Mouse (Mus musculus) lung, postnatal 10 days (tissue): Measurements from ENCODE around the gene Samhd1.
"Not testable (repeated sequence)": the region's sequence is repeated elsewhere in the genome, so short reads cannot be mapped to it uniquely, and the experiment has no call there.

Source experiments
- DNase-seq: peaks from one replicate; pipeline ENCODE4 v3.0.0; 2021

Samhd1 gene

DNA sequence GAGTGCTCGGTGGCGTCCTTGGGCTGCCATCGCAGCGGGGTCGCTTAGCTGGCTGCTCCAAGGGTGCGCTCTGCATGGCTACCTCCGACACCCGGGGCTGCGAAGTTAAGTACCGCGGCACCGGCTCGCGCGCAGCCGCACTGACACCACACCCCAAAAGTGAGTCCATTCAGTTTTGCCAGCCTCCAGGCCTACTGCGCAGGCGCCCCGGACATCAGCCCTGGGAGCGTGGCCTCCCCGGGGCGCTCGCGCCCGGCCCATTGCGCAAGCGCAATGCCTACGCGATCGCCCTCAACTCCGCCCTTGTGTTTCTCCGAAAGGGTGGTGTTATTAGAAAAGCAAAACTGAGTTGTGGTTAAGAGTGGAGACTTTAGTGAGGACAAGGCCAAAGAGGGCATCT lies at the start of gene Samhd1:
Gene Samhd1, minus strand, starts transcription at position 252 of the 400 bp plus-strand sequence.
- peak; percentile 97 for DNase-seq

DNA sequence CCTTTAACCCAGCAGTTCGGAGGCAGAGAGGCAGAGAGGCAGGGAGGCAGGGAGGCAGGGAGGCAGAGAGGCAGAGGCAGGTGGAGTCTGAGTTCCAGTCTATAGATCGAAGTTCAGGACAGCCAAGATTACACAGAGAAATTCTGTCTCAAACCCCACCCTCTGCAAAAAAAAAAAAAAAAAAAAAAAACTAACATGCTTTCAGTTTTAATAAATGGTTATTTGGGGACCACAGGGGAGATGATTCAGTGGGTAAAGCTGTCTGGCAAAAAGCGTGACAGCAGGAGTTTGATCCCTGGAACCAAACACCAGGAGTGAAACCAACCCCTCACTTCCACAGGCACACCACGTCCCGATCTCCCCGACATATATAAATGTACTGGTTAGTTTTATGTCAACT lies 43.1 kb upstream of the Samhd1 start:
- no peak for DNase-seq

DNA sequence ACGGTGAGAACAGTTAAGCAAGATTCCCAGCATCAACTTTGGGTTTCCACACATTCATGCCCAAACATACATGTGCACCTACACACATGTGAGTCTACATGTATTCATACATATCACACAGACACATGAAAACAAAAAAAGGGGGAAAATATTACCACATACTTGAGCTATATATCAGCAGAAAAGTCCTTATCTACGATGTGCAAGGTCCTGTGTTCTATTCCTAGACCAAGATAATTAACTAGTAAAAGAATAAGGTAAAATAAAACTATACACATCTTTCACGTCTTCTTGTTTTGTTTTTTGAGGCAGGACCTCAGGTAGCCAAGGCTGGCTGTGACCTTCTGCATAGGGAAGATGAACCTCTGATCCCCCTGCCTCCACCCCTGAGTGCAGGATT lies 41.2 kb upstream of the Samhd1 start:
- DNase-seq: no peak

GRCm38 (mm10) chr2:157174416-157174815 lies 39.4 kb upstream of the Samhd1 start:
- DNase-seq: peak; percentile 11

- no peak for DNase-seq
Measured at GRCm38 (mm10) chr2:157173555-157173954, 38.5 kb upstream of the Samhd1 start.

- DNase-seq: no peak
Measured at GRCm38 (mm10) chr2:157172984-157173383, 37.9 kb upstream of the Samhd1 start.

DNA sequence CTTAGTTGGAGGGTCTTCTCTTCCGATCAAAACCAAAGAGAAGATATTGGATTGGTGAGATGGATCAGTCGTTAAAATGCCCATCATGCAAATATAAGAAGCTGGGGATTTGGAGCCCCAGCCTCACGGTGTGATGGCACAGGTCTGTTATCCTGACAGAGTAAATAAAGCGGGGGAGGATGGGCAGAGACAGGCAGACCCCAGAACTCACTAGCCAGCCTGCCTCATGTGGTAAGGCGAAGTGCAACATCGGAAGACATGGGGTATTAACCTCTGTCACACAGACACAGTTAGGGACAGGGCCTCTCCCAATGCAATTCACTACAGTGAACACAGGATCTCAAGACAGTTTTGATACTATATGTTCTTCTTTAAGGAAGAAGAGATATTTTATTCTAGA lies 35.6 kb upstream of the Samhd1 start:
- DNase-seq: no peak

DNA sequence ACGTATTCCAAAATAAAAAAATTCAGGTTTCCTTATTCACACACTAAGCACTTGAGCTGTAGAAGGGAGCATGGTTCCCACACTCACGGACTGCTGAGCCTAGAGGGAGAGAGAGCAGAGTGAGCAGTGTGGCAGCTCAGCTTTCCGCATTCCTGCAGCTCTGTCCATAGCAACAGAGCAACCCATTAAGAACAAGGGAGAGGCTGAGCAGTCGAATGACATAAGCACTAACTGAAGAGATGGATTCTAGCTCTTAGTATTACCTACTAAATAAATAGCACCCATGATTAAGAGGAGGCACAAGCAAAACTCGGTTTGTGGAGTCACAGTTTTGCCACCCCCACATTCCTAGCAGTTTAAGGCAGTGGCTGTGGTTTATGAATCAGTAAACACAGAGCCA lies 35.1 kb upstream of the Samhd1 start:
- DNase-seq: peak; percentile 34

DNA sequence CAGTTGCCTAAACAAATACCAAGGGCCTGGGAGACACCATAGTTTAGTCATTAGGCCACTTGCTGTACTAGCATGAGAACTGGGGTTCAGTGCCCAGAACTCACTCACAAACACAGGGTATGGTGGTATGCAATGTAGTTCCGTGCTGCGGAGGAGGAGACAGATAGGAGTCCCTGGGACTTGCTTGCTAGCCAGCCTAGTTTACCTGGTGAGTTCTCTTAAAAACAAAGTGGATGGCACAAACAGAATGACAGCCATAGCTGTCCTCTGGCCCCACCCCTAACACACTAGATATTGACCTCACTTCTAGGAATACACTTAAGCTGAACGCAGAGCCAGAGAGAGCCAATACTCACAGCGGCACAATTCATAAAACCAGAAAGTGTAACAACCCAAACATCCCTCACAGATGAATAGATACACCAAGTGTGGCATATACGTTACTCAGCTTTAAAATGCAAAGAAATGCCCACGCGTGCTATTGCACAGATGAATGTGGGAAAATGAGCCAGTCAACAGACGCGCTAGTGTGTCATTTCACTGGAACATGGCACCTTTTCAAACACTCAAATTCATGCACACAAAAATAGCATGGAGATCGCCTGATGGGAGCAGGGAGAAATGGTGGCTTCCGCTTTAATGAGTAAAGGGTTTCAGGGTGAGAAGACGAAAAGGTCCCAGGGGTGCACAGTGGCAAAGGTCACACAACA lies 31.5 kb upstream of the Samhd1 start:
- no peak for DNase-seq

- DNase-seq: not testable (repeated sequence)
Measured at GRCm38 (mm10) chr2:157165312-157166224, 30.5 kb upstream of the Samhd1 start.

DNA sequence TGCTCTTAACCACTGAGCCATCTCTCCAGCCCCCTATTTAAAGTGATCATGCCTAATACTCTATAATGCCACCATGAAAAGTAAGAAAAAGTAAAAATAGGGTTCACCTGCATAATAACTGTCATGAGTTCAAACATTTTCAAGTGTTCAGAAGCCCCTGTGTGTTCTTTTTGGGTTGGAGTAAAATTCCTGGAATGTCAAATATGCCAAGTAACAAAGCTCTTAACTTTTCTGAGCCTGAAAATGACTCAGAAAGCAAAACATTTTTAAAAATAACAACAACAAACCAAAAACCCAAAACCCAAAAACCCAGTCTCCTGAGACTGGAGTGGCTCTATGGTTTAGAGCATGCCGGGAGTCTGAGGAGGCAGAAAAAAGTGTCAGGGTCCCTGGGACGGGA lies 29.0 kb upstream of the Samhd1 start:
- DNase-seq: no peak

DNA sequence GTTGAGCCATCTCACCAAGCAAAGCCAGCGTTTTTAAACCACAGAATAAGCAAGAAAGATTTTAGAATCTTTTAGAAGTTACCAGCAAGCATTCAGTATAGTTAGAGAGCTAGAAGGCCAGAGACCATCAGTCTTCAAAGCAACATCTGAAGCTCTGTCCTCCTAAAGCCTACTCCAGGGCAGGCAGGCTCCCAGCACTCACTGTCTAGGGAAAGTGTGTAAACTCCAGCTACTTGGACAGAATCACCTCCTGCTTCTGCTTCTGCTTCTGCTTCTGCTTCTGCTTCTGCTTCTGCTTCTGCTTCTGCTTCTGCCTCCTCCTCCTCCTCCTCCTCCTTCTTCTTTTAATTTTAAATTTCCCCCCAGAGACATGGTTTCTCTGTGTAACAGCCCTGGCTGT lies 21.0 kb upstream of the Samhd1 start:
- no peak for DNase-seq

DNA sequence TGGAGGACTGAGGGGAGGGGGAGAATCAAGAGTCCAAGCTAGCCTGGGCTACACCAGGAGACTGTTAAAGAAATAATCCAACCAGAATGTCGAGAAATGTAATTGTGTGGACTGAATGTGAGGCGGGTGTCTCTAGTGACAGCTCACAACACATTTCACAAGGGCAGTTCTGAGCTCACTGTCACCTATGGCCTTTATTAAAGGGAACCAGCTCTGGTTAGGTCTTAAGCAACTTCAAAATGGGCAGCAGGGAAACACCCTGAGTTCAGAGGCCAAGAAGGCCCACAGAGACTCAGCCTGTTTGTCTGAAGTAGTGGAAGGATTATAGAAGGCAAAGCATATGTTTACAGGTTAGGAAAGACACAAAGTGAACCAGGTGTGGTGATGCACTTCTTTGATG lies 18.2 kb upstream of the Samhd1 start:
- no peak for DNase-seq

GRCm38 (mm10) chr2:157148417-157148816 lies 13.4 kb upstream of the Samhd1 start:
- no peak for DNase-seq

DNA sequence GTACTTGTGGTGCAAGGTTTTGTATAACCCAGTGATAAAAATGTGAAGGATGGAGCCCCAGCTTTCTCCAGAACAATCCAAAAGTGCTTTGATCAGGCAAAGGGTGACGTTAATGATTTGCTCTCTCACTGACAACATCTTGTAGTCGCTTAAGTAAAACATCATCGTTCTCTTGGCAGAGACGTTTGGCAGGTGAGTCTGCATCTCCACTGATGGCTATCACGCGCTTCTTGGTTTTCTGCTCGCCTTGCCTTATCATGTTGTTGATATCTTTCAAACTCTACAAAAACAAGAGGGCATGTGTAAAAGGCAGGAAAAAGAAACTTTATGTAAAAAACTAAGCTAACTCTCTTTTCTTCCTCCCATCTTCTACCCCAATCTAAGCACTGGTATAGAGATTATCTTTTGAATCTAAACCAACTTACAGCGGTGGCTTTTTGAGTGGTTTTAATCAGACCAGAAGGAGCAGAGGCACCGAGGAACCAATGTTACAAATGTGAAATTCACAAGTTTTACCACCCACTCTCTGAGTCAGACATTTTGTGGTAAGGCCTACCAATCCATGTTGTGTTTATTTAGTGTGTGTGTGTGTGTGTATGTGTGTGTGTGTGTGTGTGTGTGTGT lies 12.4 kb upstream of the Samhd1 start:
- DNase-seq: no peak

GRCm38 (mm10) chr2:157145173-157145572 lies 10.1 kb upstream of the Samhd1 start:
- DNase-seq: no peak

DNA sequence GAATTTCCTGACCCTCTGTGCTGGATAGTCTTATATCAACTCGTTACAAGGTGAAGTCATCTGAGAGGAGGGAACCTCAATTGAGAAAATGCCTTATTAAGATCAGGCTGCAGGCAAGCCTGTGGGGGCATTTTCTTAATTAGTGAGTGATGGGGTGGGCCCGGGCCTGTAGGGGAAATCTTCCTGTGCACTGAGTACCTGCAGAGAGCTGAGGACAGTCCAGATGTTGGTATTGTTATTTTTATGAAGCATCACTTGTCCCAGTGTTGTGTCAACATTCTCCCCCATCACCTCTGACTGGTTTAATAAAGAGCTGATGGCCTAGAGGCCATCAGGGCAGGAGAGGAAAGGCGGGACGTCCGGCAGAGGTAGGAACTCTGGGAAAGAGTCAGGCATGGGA lies 9.1 kb upstream of the Samhd1 start:
- no peak for DNase-seq

- no peak for DNase-seq
Measured at GRCm38 (mm10) chr2:157141962-157142361, 6.9 kb upstream of the Samhd1 start.

DNA sequence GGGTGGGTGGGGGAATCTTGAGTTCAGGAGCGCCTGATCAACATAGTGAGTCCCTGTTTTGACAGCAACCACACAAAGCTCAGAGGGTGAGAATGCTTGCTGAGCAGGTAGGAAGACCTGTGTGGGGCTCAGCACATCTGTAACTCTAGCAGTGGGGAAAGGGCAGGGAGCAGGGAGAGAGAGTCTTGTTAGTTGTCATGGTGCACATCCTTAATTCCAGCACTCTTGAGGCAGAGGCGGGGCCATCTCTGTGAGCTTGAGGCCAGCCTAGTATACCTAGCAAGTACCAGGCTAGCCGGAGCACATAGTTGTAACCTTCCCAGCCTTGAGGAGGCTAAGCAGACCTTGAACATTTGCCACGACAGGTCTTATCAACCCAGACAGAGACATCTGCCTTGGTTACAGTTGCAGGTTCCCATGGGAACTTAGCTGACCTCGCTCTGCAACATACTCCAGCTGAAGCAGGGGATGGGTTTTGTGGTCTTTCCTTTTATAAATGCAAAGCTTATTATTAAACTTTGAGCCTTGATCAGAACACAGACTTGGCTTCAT lies 4.3 kb upstream of the Samhd1 start:
- no peak for DNase-seq

GRCm38 (mm10) chr2:157138808-157139207 lies 3.7 kb upstream of the Samhd1 start:
- DNase-seq: no peak

GRCm38 (mm10) chr2:157137959-157138731 lies 3.1 kb upstream of the Samhd1 start:
- no peak for DNase-seq

DNA sequence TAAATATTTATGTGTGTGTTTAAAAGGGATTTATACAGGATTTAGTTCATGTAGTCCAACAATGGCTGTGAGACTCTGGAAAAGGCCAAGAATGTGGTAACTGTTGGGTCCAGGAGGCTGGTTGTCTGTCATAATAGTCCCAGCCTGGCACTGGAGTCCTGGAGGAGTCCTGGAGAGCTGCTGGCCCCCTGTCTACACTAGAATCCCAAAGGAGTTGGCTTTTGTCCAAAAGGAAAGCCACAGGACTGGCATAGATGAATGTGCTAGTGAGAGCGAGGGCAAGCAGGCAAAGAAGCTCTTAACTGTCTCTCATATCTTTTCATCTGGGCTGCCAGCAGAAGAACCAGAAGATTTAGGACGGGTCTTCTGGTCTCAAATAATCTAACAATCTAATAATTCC lies 1.6 kb upstream of the Samhd1 start:
- peak; percentile 40 for DNase-seq

GRCm38 (mm10) chr2:157136176-157136575 lies 1.1 kb upstream of the Samhd1 start:
- DNase-seq: no peak
